Mouse (Mus musculus): Measurements from ENCODE around the gene Krtap11-1. TPM values are rescaled to one million over a fixed set of nuclear protein-coding genes. Genes with fewer than 3 reads are reported as not detected.

The Krtap11-1 gene
- polyA plus RNA-seq (2014; fragmentation: Illumina TruSeq; extraction: RNeasy Lipid Tissue Mini Kit (QIAGEN cat#74804); ENCODE audit: low read depth, low replicate concordance) = not detected

DNA sequence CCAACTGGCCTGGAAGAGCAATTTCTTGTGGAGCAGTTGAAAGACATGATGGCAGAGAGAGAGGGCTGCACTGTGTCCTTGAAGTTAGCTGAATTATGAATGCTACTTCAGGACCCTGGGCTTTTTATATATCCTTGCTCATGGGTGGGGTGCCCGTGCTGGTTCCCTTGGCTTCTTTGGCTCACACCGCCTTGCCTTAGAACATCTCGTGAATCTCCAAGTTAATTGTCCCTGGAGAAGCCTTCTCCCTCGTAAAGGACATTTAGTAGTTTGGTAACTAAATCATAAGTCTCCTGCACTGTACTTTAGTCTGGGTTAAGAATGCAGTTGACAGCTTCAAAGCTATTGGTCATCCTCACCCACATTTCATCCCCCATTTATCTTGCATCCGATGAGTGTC, at the start of gene Krtap11-1:
Gene Krtap11-1 (minus strand): TSS at position 101 of the 400 bp plus-strand sequence.

Other genes with a start within 250 kb of the Krtap11-1 start
- gene Krtap21-1, start 167.3 kb downstream of the Krtap11-1 start, polyA plus RNA-seq (2014; fragmentation: Illumina TruSeq; extraction: RNeasy Lipid Tissue Mini Kit (QIAGEN cat#74804); ENCODE audit: low read depth, low replicate concordance) = not detected
- not detected for gene Krtap6-2, start 151.1 kb downstream of the Krtap11-1 start, polyA plus RNA-seq (2014; fragmentation: Illumina TruSeq; extraction: RNeasy Lipid Tissue Mini Kit (QIAGEN cat#74804); ENCODE audit: low read depth, low replicate concordance)
- not detected for gene Krtap8-1, start 83.2 kb downstream of the Krtap11-1 start, polyA plus RNA-seq (2014; fragmentation: Illumina TruSeq; extraction: RNeasy Lipid Tissue Mini Kit (QIAGEN cat#74804); ENCODE audit: low read depth, low replicate concordance)
- not detected for gene Krtap7-1, start 62.9 kb downstream of the Krtap11-1 start, polyA plus RNA-seq (2014; fragmentation: Illumina TruSeq; extraction: RNeasy Lipid Tissue Mini Kit (QIAGEN cat#74804); ENCODE audit: low read depth, low replicate concordance)